Mouse (Mus musculus) MEL (cell line): ENCODE data around the gene Top2a. TPM values are rescaled to one million over a fixed set of nuclear protein-coding genes. Genes with fewer than 3 reads are reported as not detected.
A peak's percentile ranks its signal among the peaks of the same experiment; 100 is the strongest.

ENCODE experiments used
- DNase-seq: peaks from one replicate; pipeline ENCODE4 v3.0.0; 2011; ENCODE audit warnings: low read depth, low spot score
- H3K27ac ChIP-seq: 2 replicates; pipeline ENCODE4 v1.5.1; 2012; ENCODE audit warnings: low read depth, mild to moderate bottlenecking, control low read depth, low read length, moderate library complexity; ENCODE audit not compliant: control insufficient read depth
- H3K27me3 ChIP-seq, 2 experiments: fragments of 150-350 bp in 1 of 2; sonication (generic) in 1 of 2; 2 replicates each; pipeline ENCODE4 v1.6.1; 2012; ENCODE audit warnings: low read length in 2 of 2, mild to moderate bottlenecking in 2 of 2, improper control_type of control experiment in 1 of 2, moderate library complexity in 1 of 2; ENCODE audit not compliant: insufficient read depth in 2 of 2, control insufficient read depth in 1 of 2
- H3K36me3 ChIP-seq, 2 experiments: 2 replicates each; pipeline ENCODE4 v1.6.1; 2012 to 2014; ENCODE audit warnings: low read length in 2 of 2, improper control_type of control experiment in 1 of 2, inconsistent platforms in 1 of 2, mild to moderate bottlenecking in 1 of 2; ENCODE audit not compliant: insufficient read depth in 2 of 2, control insufficient read depth in 1 of 2
- H3K4me1 ChIP-seq, 2 experiments: fragments of 150-350 bp in 1 of 2; sonication (generic) in 1 of 2; 2 replicates each; pipeline ENCODE4 v1.6.1; 2012; ENCODE audit warnings: low read length in 2 of 2, improper control_type of control experiment in 1 of 2, mild to moderate bottlenecking in 1 of 2; ENCODE audit not compliant: insufficient read depth in 2 of 2, control insufficient read depth in 1 of 2
- H3K4me3 ChIP-seq, 2 experiments: fragments of 150-350 bp in 1 of 2; sonication (generic) in 1 of 2; 2 replicates each; pipeline ENCODE4 v1.5.1; 2012; ENCODE audit warnings: low read depth in 2 of 2, low read length in 2 of 2, mild to moderate bottlenecking in 2 of 2, moderate library complexity in 2 of 2, control low read depth in 1 of 2, improper control_type of control experiment in 1 of 2; ENCODE audit not compliant: control insufficient read depth in 1 of 2, insufficient read depth in 1 of 2
- H3K79me2 ChIP-seq: 2 replicates; pipeline ENCODE4 v1.6.1; 2012; ENCODE audit warnings: mild to moderate bottlenecking, low read length, moderate library complexity; ENCODE audit not compliant: control insufficient read depth, poor library complexity, insufficient read depth
- H3K9ac ChIP-seq: 2 replicates; pipeline ENCODE4 v1.6.1; 2012; ENCODE audit warnings: low read depth, mild to moderate bottlenecking, control low read depth, low read length, moderate library complexity; ENCODE audit not compliant: control insufficient read depth, poor library complexity, severe bottlenecking
- H3K9me3 ChIP-seq: fragments of 150-350 bp; sonication (generic); replicated peaks from 2 replicates; pipeline ENCODE4 v1.6.1; 2012; ENCODE audit warnings: mild to moderate bottlenecking, low read length, improper control_type of control experiment, moderate library complexity; ENCODE audit not compliant: insufficient read depth
- EP300 ChIP-seq, 2 experiments: IDR thresholded peaks; 2 replicates each; pipeline ENCODE4 v1.6.1; 2011; ENCODE audit warnings: improper control_type of control experiment in 2 of 2, low read length in 2 of 2, low read depth in 1 of 2, mild to moderate bottlenecking in 1 of 2
- MXI1 ChIP-seq: IDR thresholded peaks from 2 replicates; pipeline ENCODE4 v1.6.1; 2011; ENCODE audit warnings: mild to moderate bottlenecking, low read depth, low read length, improper control_type of control experiment
- MYB ChIP-seq: IDR thresholded peaks from 2 replicates; pipeline ENCODE4 v1.6.1; 2011; ENCODE audit warnings: mild to moderate bottlenecking, low read depth, low read length, improper control_type of control experiment
- NRF1 ChIP-seq: IDR thresholded peaks from 2 replicates; pipeline ENCODE4 v1.6.1; 2014; ENCODE audit warnings: low read depth, mild to moderate bottlenecking, inconsistent platforms, low read length, improper control_type of control experiment, moderate library complexity; ENCODE audit not compliant: poor library complexity, insufficient read depth, severe bottlenecking
- TAL1 ChIP-seq: IDR thresholded peaks from 2 replicates; pipeline ENCODE4 v1.6.1; 2012; ENCODE audit warnings: mild to moderate bottlenecking, inconsistent platforms, low read length, moderate library complexity, mixed read lengths
- TCF12 ChIP-seq: IDR thresholded peaks from 2 replicates; pipeline ENCODE4 v1.6.1; 2014; ENCODE audit warnings: low read depth, mild to moderate bottlenecking, inconsistent platforms, low read length, improper control_type of control experiment, moderate library complexity
- UBTF ChIP-seq: IDR thresholded peaks from 2 replicates; pipeline ENCODE4 v1.6.1; 2012; ENCODE audit warnings: low read depth, mild to moderate bottlenecking, inconsistent platforms, low read length, improper control_type of control experiment, moderate library complexity, borderline replicate concordance; ENCODE audit not compliant: insufficient read depth
- USF1 ChIP-seq: IDR thresholded peaks from 2 replicates; pipeline ENCODE4 v1.6.1; 2014; ENCODE audit warnings: low read depth, mild to moderate bottlenecking, inconsistent platforms, low read length, improper control_type of control experiment, moderate library complexity
- ZC3H11A ChIP-seq: IDR thresholded peaks from 2 replicates; pipeline ENCODE4 v1.6.1; 2012; ENCODE audit warnings: low read depth, mild to moderate bottlenecking, inconsistent platforms, low read length, improper control_type of control experiment
- ZMIZ1 ChIP-seq: IDR thresholded peaks from 2 replicates; pipeline ENCODE4 v1.6.1; 2012; ENCODE audit warnings: low read depth, mild to moderate bottlenecking, inconsistent platforms, low read length, improper control_type of control experiment, moderate library complexity
- polyA plus RNA-seq, 2 experiments: library from polyadenylated mRNA; stranded (reverse) in 1 of 2; unstranded in 1 of 2; fragments of >175 nt in 1 of 2; fragments of >200 nt in 1 of 2; gene quantifications; 2 replicates each; pipeline versions ENCODE4 v1.2.1 to v1.2.4; 2012; ENCODE audit warnings: low replicate concordance in 2 of 2, low read depth in 1 of 2; ENCODE audit not compliant: insufficient read length in 2 of 2, insufficient read depth in 1 of 2, missing spikeins in 1 of 2
- total RNA-seq: library from RNA; depleted of rRNA; stranded (reverse); fragments of 300-350 nt; gene quantifications from 2 replicates; pipeline ENCODE4 v1.2.3, GENCODE M21; 2012

Top2a gene
- total and polyA plus RNA-seq, 3 experiments, result 395 to 643 (median 443) TPM

- TF ChIP-seq MYB (no peak), ZMIZ1 (peak; percentile 87; the same call in 1 of the 2 replicates), EP300 (IDR thresholded peaks at IDR 0.05; ENCODE audit: low read depth in 1 of 2, low read length in 2 of 2) (peak; percentile 58 to 65; a peak in 3 of 4 replicates), TAL1 (peak; percentile 34)
Observed at GRCm38 (mm10) chr11:98959437-98960312, 64.3 kb downstream of the Top2a start (continued).

GRCm38 (mm10) chr11:98956340-98956739, 67.6 kb downstream of the Top2a start:
- H3K36me3 ChIP-seq, result peaks cover 0 to 28% of the 10 kb centered on the region in 2 experiments; a peak in 2 of 4 replicates
- TF ChIP-seq MXI1 (no peak), ZMIZ1 (no peak)
- TF ChIP-seq, all 39 proteins: peak for 0
- no peak for DNase-seq
- Histone ChIP-seq H3K27me3 (no peaks in the 10 kb centered on the region), H3K9me3 (no peaks in the 10 kb centered on the region), H3K9ac (no peak overlapping the region), H3K79me2 (peaks cover 3% of the 10 kb centered on the region), H3K4me3 (no peak overlapping the region), H3K4me1 (peaks cover 12 to 37% of the 10 kb centered on the region in 2 experiments), H3K27ac (no peak overlapping the region)

DNA sequence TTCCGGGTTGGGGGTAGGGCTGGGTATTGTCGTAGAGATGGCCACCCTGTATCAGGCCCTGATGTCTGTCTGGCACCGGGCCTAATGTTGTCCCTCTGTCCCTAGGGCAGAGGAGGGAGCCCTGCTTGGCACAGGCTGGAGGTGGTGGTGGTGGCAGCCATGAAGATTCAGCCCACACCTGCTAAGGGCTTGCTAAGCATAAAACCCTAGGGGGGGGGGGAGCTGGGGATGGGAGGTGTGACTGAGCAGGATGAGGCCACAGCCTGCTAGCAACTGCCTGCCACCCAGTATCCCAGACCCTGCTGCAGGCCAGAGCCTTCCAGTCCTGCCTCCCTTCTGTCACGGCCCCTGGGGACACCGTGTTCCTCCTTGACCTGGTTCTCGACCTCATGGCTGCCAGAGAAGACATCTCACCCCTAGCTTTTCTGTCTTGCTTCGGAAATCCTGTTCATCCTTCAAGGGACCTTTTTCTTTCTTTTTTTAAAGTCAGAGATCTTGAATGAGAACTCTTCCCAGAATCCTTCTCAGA, 68.2 kb downstream of the Top2a start:
- peaks cover 3% of the 10 kb centered on the region for H3K79me2 ChIP-seq
- TF ChIP-seq UBTF, result no peak
- TF ChIP-seq USF1, result no peak
- no peak for TF ChIP-seq ZC3H11A
- no peak for TF ChIP-seq NRF1
- TF ChIP-seq MYB, result no peak
- no peak for TF ChIP-seq TCF12
- no peaks in the 10 kb centered on the region for H3K27me3 ChIP-seq
- DNase-seq, result no peak
- no peak overlapping the region for H3K27ac ChIP-seq
- peaks cover 12 to 32% of the 10 kb centered on the region in 2 experiments for H3K4me1 ChIP-seq
- no peak overlapping the region for H3K9ac ChIP-seq
- no peaks in the 10 kb centered on the region for H3K9me3 ChIP-seq
- H3K36me3 ChIP-seq, result peaks cover 0 to 28% of the 10 kb centered on the region in 2 experiments; a peak in 2 of 4 replicates
- no peak overlapping the region for H3K4me3 ChIP-seq
